Mouse (Mus musculus) E14TG2a.4 (cell line): Measurements from ENCODE around the gene Uba2.

Experiments used
- CTCF ChIP-seq: conservative IDR thresholded peaks from 2 replicates; pipeline ENCODE4 v1.5.1; 2014; ENCODE audit warnings: low read length
- NANOG ChIP-seq: IDR thresholded peaks from 2 replicates; pipeline ENCODE4 v1.6.1; 2014; ENCODE audit warnings: borderline replicate concordance, low read length, mixed read lengths

DNA sequence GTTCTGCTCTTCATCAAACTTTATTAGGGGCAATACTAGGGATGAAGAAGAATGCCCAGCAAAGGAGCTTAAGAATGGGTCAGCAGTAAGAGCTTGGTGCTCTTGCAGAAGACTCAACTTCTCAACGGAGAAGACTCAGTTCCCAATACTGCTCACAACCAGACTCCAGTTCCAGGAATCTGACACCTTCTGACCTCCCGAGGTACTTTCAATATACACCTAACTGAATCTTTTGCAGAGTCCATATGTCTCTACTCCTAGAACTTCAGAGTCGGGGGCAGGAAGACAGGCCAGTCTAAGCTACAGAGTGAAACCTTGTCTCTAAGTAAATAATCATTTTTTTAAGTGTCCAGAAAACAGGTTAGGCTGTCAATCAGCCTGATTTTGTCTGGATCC lies 37.4 kb downstream of the Uba2 start:
- TF ChIP-seq CTCF (no peak), NANOG (no peak)
